Mouse (Mus musculus): ENCODE measurements around the gene Tomt.

Gene Tomt

DNA sequence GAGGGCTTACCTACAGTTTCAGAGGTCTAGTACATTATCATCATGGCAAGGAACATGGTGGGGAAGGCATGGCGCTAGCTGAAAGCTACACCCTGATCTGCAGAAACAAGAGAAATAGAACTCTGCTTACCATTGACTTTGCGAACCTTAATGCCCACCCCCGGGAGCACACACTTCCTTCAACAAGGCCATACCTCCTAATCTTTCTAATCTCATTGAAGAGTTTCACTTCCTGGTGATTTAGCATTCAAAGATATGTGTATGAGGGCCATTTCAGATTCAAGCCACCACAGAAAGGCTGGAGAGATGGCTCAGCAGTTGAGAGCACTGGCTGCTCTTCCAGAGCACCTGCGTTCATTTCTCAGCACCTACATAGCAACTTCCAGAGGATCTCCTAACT lies 49.1 kb downstream of the Tomt start, which contains the start of gene Folr2:
Folr2 (minus strand) TSS at position 101 of the 400 bp plus-strand sequence.
- no peak for DNase-seq (ENCODE audit: low spot score in 2 of 2)

- no peak for DNase-seq (ENCODE audit: low spot score in 2 of 2)
These were observed 52.3 kb downstream of the Tomt start for GRCm38 (mm10) chr7:101853816-101854215.

GRCm38 (mm10) chr7:101852846-101853245 lies 53.3 kb downstream of the Tomt start:
- DNase-seq (ENCODE audit: low spot score in 2 of 2) = no peak

- no peak for DNase-seq (ENCODE audit: low spot score in 2 of 2)
These were observed 54.5 kb downstream of the Tomt start for GRCm38 (mm10) chr7:101851689-101852088.

Data from thymus, postnatal 10 days (tissue).